Mouse (Mus musculus) kidney, adult 2 months (tissue): ENCODE measurements around the gene Ilk. TPM values are rescaled to one million over a fixed set of nuclear protein-coding genes. Genes with fewer than 3 reads are reported as not detected.
"Not testable (repeated sequence)": the region's sequence is repeated elsewhere in the genome, so short reads cannot be mapped to it uniquely, and the experiment has no call there.

ENCODE experiments used
- DNase-seq: peaks from one replicate; pipeline ENCODE4 v3.0.0; 2021
- H3K27ac ChIP-seq: fragments of 200-500 bp; 2 replicates; pipeline ENCODE4 v1.5.1; 2012; ENCODE audit warnings: low read depth, low read length, control low read depth, inconsistent platforms; ENCODE audit not compliant: insufficient read depth
- H3K27me3 ChIP-seq: fragments of 200-500 bp; replicated peaks from 2 replicates; pipeline ENCODE4 v1.6.1; 2012; ENCODE audit warnings: mild to moderate bottlenecking, moderate library complexity, low read length, inconsistent platforms; ENCODE audit not compliant: control insufficient read depth, insufficient read depth
- H3K36me3 ChIP-seq: fragments of 200-500 bp; 2 replicates; pipeline ENCODE4 v1.6.1; 2012; ENCODE audit warnings: mild to moderate bottlenecking, moderate library complexity, low read length, inconsistent platforms; ENCODE audit not compliant: control insufficient read depth, insufficient read depth
- H3K4me1 ChIP-seq: fragments of 200-500 bp; 2 replicates; pipeline ENCODE4 v1.6.1; 2011; ENCODE audit warnings: low read length; ENCODE audit not compliant: control insufficient read depth, insufficient read depth
- H3K4me3 ChIP-seq: fragments of 200-500 bp; 2 replicates; pipeline ENCODE4 v1.5.1; 2011; ENCODE audit warnings: mild to moderate bottlenecking, low read depth, low read length, control low read depth; ENCODE audit not compliant: insufficient read depth
- CTCF ChIP-seq: fragments of 200-500 bp; conservative IDR thresholded peaks from 2 replicates; pipeline ENCODE4 v1.5.1; 2011; ENCODE audit warnings: low read depth, mild to moderate bottlenecking, control low read depth, low read length, moderate library complexity, mixed read lengths; ENCODE audit not compliant: insufficient read depth, insufficient read length
- POLR2A ChIP-seq: fragments of 200-500 bp; IDR thresholded peaks from one replicate; pipeline ENCODE4 v1.6.1; 2011; ENCODE audit warnings: low read depth, low read length, control low read depth
- WGBS: fragments of 180-500 bp; shearing (Covaris S2); methylation state at CpG from one replicate; pipeline ENCODE4 v1.1.7; 2018; 5-methylcytosine and 5-hydroxymethylcytosine counted together
- polyA plus RNA-seq: library from polyadenylated mRNA; depleted of rRNA; stranded (reverse); fragments of >200 nt; gene quantifications from 2 replicates; pipeline ENCODE4 v1.2.3, GENCODE M21; 2012

Gene Ilk
- polyA plus RNA-seq, 1 experiment: 137 TPM

DNA sequence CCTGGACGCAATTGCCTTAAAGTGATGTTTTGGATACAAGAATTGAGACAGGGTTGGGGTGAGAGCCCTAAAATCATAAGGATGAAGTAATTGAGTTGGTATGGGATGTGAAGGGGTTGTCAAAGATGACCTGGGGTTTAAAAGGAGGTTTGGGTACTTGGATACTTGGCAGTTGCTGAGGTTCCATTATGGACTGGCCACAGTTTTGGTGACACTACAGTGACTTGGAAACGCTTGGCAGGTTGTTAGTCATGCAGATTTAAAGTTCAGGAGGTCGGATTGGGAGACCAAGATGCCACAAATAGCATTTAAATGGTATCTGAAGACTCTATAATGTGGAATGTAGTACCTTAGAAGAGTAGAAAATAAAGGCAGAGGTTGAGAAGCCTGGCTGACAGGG lies 1.3 kb downstream of the Ilk start:
- peak; percentile 21 for DNase-seq
- Histone ChIP-seq H3K36me3 (peaks cover 1% of the 10 kb centered on the region; the same call in 1 of the 2 replicates), H3K27ac (peak overlapping the region; percentile 90; the same call in 1 of the 2 replicates), H3K27me3 (no peaks in the 10 kb centered on the region), H3K4me1 (peaks cover 7% of the 10 kb centered on the region; the same call in 1 of the 2 replicates), H3K4me3 (peak overlapping the region; percentile 75)
- TF ChIP-seq CTCF: no peak
- TF ChIP-seq POLR2A: no peak
- 7% methylated on average over 3 of the region's 3 CpGs for WGBS

DNA sequence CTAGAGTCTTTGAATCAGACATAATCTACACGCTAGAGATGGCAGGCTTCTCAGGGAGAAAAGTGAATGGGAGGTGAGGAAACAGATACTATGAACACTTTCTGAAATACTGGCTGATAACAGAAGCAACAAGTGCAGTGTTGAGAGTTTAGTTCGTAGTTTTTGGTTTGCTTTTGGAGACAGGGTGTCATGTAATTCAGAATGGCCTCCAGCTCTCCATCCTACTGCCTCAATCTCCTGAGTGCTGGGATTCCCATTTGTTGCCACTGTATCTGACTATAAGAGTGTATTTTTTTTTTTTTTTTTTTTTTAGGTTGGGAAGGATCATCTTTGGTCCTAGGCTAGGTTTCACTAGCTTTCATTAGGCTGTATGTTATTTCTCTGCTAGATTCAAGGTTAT lies 1.9 kb downstream of the Ilk start:
- Histone ChIP-seq H3K27me3 (no peaks in the 10 kb centered on the region), H3K36me3 (no peaks in the 10 kb centered on the region; the same call in 1 of the 2 replicates), H3K4me3 (no peak overlapping the region), H3K4me1 (peaks cover 10% of the 10 kb centered on the region; the same call in 1 of the 2 replicates), H3K27ac (peak overlapping the region; percentile 33; the same call in 1 of the 2 replicates)
- DNase-seq: no peak
- 57% methylated on average over 2 of the region's 2 CpGs for WGBS
- no peak for TF ChIP-seq CTCF
- TF ChIP-seq POLR2A: no peak

DNA sequence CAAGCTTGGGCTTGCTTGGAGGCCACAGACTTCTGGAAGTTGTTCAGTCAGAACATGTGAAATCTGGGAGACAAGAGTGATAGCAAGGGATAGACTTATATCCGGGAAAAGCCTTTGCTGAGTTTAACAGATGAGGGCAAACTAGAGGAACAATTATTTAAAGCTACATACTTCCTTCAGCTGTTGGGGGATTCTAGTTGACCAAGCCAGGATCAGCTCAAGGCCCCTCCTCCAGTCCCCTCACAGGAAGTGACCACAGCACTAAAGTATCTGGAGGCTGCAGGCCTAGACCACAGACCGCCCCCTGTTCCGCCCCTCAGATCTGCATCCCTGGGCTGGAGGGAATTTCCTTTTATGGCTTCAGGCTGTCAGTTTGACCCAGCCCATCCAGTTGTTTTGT lies 2.6 kb downstream of the Ilk start:
- peak; percentile 84 for DNase-seq
- WGBS: 33% methylated on average over 3 of the region's 3 CpGs
- TF ChIP-seq POLR2A: peak; percentile 11
- TF ChIP-seq CTCF: no peak
- Histone ChIP-seq H3K4me1 (peaks cover 15% of the 10 kb centered on the region; the same call in 1 of the 2 replicates), H3K36me3 (no peaks in the 10 kb centered on the region; the same call in 1 of the 2 replicates), H3K4me3 (0 out of 2 replicates have a peak overlapping the region, but pooled peaks have one; percentile 9), H3K27me3 (no peaks in the 10 kb centered on the region), H3K27ac (peak overlapping the region; percentile 88)

DNA sequence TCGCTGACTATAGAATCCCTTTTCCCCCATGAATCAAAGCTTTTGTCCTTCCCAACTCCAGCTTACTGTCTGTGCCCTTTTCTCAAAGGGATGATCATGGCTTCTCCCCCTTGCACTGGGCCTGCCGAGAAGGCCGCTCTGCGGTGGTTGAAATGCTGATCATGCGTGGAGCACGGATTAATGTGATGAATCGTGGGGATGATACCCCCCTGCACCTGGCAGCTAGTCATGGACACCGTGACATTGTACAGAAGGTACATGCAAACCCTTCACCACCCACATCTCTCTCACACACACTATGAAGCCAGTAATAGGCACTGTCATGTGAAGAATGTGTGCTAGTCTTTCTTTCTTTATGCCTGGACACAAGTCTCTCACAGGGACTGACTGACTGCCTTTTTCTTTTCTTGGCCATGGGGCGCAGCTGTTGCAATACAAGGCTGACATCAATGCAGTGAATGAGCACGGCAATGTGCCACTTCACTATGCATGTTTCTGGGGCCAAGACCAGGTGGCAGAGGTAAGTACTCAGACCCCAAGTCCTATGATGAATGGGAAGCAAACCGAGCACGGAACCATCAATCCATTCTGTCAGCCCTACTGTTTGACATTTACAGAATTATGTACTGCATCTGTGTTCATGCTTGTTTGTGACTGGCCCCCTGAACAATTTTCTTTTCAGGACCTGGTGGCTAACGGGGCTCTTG lies 3.9 kb downstream of the Ilk start:
- DNase-seq: no peak
- H3K27ac ChIP-seq: no peak overlapping the region
- WGBS: 85% methylated on average over 13 of the region's 13 CpGs
- H3K4me1 ChIP-seq: peaks cover 15% of the 10 kb centered on the region; the same call in 1 of the 2 replicates
- no peaks in the 10 kb centered on the region; the same call in 1 of the 2 replicates for H3K36me3 ChIP-seq
- no peak for TF ChIP-seq POLR2A
- no peak for TF ChIP-seq CTCF
- H3K27me3 ChIP-seq: no peaks in the 10 kb centered on the region
- H3K4me3 ChIP-seq: no peak overlapping the region

DNA sequence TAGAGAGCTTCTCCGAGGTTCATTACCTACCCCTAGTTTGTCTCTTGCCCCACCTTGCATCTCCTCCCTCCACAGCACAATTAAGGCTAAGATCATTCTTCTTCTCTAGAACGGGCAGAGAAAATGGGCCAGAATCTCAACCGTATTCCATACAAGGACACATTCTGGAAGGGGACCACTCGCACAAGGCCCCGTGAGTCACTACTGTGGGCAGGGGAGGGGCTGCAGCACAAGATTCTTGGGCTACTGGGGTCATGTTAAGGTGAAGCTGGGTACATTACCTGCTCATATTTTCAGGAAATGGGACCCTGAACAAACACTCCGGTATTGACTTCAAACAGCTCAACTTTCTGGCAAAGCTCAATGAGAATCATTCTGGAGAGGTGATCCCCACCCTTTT lies 4.5 kb downstream of the Ilk start:
- WGBS: 75% methylated on average over 6 of the region's 6 CpGs
- Histone ChIP-seq H3K36me3 (no peaks in the 10 kb centered on the region; the same call in 1 of the 2 replicates), H3K27ac (no peak overlapping the region), H3K4me3 (no peak overlapping the region), H3K4me1 (peaks cover 12% of the 10 kb centered on the region; the same call in 1 of the 2 replicates), H3K27me3 (no peaks in the 10 kb centered on the region)
- no peak for DNase-seq
- TF ChIP-seq POLR2A (no peak), CTCF (no peak)

DNA sequence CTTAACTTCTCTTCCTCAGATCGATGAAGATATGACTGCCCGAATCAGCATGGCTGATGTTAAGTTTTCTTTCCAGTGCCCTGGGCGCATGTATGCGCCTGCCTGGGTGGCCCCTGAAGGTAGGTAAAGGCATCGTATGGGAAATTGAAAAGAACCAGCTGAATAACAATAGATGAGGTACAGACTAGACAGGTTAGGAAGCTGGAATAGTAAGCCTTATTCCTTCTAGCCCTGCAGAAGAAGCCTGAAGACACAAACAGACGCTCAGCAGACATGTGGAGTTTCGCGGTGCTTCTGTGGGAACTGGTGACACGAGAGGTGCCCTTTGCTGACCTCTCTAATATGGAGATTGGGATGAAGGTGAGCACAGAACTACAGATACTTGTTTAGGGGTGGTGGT lies 5.6 kb downstream of the Ilk start:
- peaks cover 2% of the 10 kb centered on the region; the same call in 1 of the 2 replicates for H3K36me3 ChIP-seq
- TF ChIP-seq CTCF (no peak), POLR2A (no peak)
- peaks cover 12% of the 10 kb centered on the region; the same call in 1 of the 2 replicates for H3K4me1 ChIP-seq
- H3K4me3 ChIP-seq: no peak overlapping the region
- H3K27ac ChIP-seq: no peak overlapping the region
- DNase-seq: no peak
- H3K27me3 ChIP-seq: no peaks in the 10 kb centered on the region
- WGBS: 84% methylated on average over 9 of the region's 9 CpGs

DNA sequence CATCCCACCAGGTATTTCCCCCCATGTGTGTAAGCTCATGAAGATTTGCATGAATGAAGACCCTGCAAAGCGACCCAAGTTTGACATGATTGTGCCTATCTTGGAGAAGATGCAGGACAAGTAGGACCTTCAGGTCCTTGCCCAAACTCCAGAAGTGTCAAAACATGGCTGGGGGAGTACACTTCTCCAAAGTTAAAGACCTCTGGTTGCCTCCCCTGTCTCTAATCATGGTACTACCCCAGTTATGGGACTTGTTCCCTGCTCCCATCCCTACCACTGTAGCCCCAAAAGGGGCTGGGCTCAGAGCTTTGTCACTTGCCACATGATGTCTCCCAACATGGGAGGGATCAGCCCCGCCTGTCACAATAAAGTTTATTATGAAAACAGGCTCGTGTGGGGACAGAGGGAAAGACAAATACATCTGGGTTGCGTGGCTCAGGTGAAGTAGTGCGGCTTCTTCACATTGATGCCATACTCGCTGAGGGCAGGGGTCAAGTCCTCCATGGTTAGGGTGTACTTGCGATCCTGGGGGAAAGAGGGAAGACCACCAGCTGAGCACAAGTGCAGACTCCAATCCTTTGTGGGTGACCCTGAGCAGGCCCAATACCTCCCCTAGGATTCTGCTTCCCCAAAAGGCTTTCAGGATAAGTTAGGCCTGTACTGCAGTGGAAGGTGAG lies 6.3 kb downstream of the Ilk start:
- H3K4me1 ChIP-seq, H3K27ac ChIP-seq, H3K36me3 ChIP-seq, DNase-seq, H3K4me3 ChIP-seq, H3K27me3 ChIP-seq: not testable (repeated sequence)
- 78% methylated on average over 7 of the region's 7 CpGs for WGBS

DNA sequence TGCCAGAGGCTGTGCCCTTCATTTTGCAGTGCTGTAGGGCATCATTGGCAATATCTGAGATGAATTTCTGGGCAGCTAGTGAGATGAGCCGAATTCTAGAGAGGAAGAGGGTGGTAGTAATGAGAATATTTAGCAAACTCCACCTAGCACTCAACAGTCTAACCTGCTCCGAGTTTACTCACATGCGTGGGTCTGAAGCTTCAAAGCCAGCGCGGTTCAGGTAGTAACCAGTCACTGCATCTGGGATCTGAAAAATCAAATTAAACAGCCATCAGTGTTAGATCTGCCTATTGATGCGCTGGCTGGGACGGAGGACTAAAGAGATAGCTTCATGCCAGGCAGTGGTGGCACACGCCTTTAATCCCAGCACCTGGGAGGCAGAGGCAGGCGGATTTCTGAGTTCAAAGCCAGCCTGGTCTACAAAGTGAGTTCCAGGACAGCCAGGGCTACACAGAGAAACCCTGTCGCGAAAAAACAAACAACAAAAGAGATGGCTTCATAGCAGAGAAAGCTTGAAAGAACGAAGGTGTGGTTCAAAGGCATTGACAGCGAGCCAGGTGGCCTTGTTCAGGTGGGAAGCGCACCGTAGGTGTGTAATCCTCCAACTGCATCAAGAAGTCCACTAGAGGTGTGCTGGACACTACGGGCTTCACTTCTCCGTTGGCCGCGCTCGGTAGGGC lies 7.0 kb downstream of the Ilk start:
- H3K4me1 ChIP-seq, H3K27me3 ChIP-seq, DNase-seq, H3K36me3 ChIP-seq, H3K27ac ChIP-seq: not testable (repeated sequence)
- peak overlapping the region; percentile 78 for H3K4me3 ChIP-seq
- 31% methylated on average over 20 of the region's 20 CpGs for WGBS
